Mouse (Mus musculus) liver, adult 2 months (tissue): ENCODE data around the gene Catsperd. TPM values are rescaled to one million over a fixed set of nuclear protein-coding genes. Genes with fewer than 3 reads are reported as not detected.

Source experiments
- DNase-seq: peaks from one replicate; pipeline ENCODE4 v3.0.0-alpha.2; 2011; ENCODE audit warnings: low read depth, low spot score; ENCODE audit errors: extremely low read depth
- H3K27ac ChIP-seq: fragments of 200-500 bp; replicated peaks from 2 replicates; pipeline ENCODE4 v1.5.1; 2012; ENCODE audit warnings: low read depth, mild to moderate bottlenecking, control low read depth, inconsistent platforms, low read length; ENCODE audit not compliant: insufficient read depth
- H3K27me3 ChIP-seq: fragments of 200-500 bp; 2 replicates; pipeline ENCODE4 v1.6.1; 2012; ENCODE audit warnings: mild to moderate bottlenecking, moderate library complexity, low read length, inconsistent platforms; ENCODE audit not compliant: control insufficient read depth, insufficient read depth
- H3K36me3 ChIP-seq: fragments of 200-500 bp; 2 replicates; pipeline ENCODE4 v1.6.1; 2012; ENCODE audit warnings: low read length, inconsistent platforms; ENCODE audit not compliant: control insufficient read depth, insufficient read depth
- H3K4me1 ChIP-seq: fragments of 200-500 bp; 2 replicates; pipeline ENCODE4 v1.6.1; 2011; ENCODE audit warnings: low read length; ENCODE audit not compliant: control insufficient read depth, insufficient read depth
- H3K4me3 ChIP-seq: fragments of 200-500 bp; 2 replicates; pipeline ENCODE4 v1.5.1; 2011; ENCODE audit warnings: low read depth, mild to moderate bottlenecking, control low read depth, low read length, moderate library complexity; ENCODE audit not compliant: insufficient read depth
- H3K79me2 ChIP-seq: fragments of 200-500 bp; 2 replicates; pipeline ENCODE4 v1.6.1; 2012; ENCODE audit warnings: inconsistent platforms, mild to moderate bottlenecking, low read length, moderate library complexity; ENCODE audit not compliant: control insufficient read depth, insufficient read depth
- H3K9ac ChIP-seq: fragments of 200-500 bp; 2 replicates; pipeline ENCODE4 v1.6.1; 2012; ENCODE audit warnings: low read depth, mild to moderate bottlenecking, control low read depth, inconsistent platforms, low read length
- CTCF ChIP-seq: fragments of 200-500 bp; IDR thresholded peaks from 2 replicates; pipeline ENCODE4 v1.5.1; 2011; ENCODE audit warnings: low read depth, low read length, control low read depth
- POLR2A ChIP-seq: fragments of 200-500 bp; IDR thresholded peaks from 2 replicates; pipeline ENCODE4 v1.6.1; 2011; ENCODE audit warnings: low read length, control low read depth; ENCODE audit not compliant: insufficient read depth; ENCODE audit errors: extremely low read depth
- WGBS: fragments of 180-500 bp; shearing (Covaris S2); methylation state at CpG from one replicate; pipeline ENCODE4 v1.1.7; 2018; 5-methylcytosine and 5-hydroxymethylcytosine counted together
- polyA plus RNA-seq: library from polyadenylated mRNA; depleted of rRNA; stranded (reverse); fragments of >200 nt; gene quantifications from 2 replicates; pipeline ENCODE4 v1.2.3, GENCODE M21; 2012; rRNA removed
- total RNA-seq: library from RNA; depleted of rRNA; stranded (reverse); fragments of >200 nt; gene quantifications from 2 replicates; pipeline ENCODE4 v1.2.3, GENCODE M21; 2014; rRNA removed

Gene Catsperd
- total RNA-seq (1.0 and 1.1 TPM in 2 replicates), polyA plus RNA-seq (0.70 and 4.0 TPM in 2 replicates)

DNA sequence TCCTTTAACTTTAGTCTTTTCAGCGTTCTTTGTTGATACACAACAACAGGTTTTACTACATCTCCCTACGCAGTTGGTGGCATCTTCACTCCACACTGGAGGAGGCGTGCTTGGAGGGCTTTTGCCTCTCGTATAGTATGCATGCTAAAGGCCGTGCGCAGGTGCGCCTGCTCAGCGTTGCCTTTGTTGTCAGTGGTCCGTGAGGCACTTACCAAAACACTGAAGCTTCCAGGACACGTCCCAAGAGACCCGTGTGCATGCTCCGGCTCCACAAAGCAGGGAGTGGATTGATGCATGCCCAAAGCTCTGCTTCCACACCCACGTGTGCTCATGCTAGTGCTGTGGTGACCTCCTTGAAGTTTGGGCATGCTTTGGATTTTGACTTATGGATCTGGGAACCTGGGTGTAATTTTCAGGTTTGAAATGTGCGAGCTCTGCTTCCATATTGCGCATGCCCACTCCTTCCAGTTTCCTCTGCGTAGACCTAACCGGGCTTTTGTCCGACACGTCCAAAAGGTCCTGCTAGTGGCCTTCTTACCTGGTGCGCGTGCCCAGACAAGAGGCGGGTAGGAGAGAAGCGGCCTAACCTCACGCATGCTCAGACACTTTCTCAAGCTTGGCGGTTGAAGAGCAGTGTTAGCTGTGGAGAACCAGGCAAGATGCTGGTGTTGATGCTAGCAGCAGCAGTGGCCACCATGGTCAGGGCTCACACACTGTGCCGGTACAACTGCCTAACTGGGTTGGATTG lies at the start of gene Catsperd:
Catsperd (plus strand) TSS at position 614 of the 748 bp plus-strand sequence.
- 20% methylated on average over 26 of the region's 26 CpGs for WGBS
- Histone ChIP-seq H3K27me3 (no peaks in the 10 kb centered on the region), H3K9ac (peak within 1 kb of the TSS; percentile 36), H3K4me1 (peaks cover 10% of the 10 kb centered on the region; the same call in 1 of the 2 replicates), H3K4me3 (peak within 1 kb of the TSS; percentile 86), H3K36me3 (no peaks in the 10 kb centered on the region), H3K27ac (peak within 1 kb of the TSS; percentile 87), H3K79me2 (peaks cover 15% of the 10 kb centered on the region)
- DNase-seq: peak; percentile 61
- TF ChIP-seq POLR2A (no peak), CTCF (no peak)

DNA sequence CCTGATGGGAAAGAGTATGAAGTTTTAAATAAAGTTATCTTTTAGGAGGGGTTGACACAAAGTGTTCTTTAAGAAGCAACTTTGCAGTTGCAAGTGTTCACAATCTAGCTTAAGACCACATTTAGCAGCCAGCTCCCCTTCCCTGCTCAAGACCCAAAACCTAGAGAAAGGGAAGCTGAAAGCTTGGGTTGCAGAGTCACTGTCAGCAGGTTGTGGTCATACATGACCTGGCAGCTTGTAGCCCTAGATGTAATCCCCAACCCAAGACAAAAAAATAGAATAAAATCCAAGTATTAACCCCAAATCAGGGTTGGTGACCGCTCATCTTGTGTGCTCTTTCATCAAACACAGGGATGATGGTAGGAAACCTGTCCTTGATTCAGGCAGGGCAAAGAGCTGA lies 44.9 kb upstream of the Catsperd start:
- WGBS: 31% methylated on average over 1 of the region's 1 CpGs
- H3K4me1 ChIP-seq: peaks cover 22% of the 10 kb centered on the region
- DNase-seq: no peak
- H3K36me3 ChIP-seq: peaks cover 26% of the 10 kb centered on the region
- peak overlapping the region; percentile 78 for H3K4me3 ChIP-seq
- peak overlapping the region; percentile 92 for H3K27ac ChIP-seq
- TF ChIP-seq POLR2A (no peak), CTCF (no peak)
- H3K27me3 ChIP-seq: no peaks in the 10 kb centered on the region
- H3K79me2 ChIP-seq: peaks cover 51% of the 10 kb centered on the region
- peak overlapping the region; percentile 85 for H3K9ac ChIP-seq

DNA sequence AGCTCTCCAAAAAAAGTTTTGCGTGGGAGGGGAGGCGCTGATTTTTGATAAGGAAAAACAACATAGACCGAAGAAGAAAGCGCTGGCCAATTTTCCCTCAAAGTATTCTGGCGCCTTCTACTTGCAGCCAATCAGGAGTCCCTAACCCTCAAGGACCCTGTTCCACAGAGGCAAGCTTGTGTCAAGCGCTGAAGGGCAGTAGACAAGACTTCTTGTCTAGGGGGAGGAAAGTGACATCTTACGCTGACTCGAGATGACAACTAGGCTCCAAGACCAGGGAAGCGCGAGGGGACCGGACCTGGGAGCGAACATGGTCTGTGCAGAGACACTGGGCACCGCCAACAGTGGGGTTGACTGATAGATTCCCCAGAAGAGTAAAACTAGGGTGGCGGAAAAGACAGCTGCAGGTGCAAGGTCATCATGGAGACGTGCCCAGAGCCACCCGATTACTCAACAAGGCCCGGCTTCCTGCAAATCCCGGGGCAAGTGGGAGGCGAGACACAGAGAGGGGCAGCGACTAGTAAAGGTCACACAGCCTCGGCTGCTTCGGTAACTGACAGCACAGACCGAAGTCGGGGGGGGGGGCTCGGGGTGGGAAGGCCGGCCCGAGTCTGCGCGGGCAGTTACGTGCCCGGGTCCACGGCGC lies 44.2 kb upstream of the Catsperd start:
- Histone ChIP-seq H3K4me3 (peak overlapping the region; percentile 78), H3K4me1 (peaks cover 25% of the 10 kb centered on the region), H3K9ac (peak overlapping the region; percentile 85), H3K27me3 (no peaks in the 10 kb centered on the region), H3K36me3 (peaks cover 23% of the 10 kb centered on the region; the same call in 1 of the 2 replicates), H3K27ac (peak overlapping the region; percentile 92), H3K79me2 (peaks cover 55% of the 10 kb centered on the region)
- under 1% methylated on average over 33 of the region's 33 CpGs for WGBS
- DNase-seq: peak; percentile 74
- TF ChIP-seq POLR2A (no peak), CTCF (no peak)

DNA sequence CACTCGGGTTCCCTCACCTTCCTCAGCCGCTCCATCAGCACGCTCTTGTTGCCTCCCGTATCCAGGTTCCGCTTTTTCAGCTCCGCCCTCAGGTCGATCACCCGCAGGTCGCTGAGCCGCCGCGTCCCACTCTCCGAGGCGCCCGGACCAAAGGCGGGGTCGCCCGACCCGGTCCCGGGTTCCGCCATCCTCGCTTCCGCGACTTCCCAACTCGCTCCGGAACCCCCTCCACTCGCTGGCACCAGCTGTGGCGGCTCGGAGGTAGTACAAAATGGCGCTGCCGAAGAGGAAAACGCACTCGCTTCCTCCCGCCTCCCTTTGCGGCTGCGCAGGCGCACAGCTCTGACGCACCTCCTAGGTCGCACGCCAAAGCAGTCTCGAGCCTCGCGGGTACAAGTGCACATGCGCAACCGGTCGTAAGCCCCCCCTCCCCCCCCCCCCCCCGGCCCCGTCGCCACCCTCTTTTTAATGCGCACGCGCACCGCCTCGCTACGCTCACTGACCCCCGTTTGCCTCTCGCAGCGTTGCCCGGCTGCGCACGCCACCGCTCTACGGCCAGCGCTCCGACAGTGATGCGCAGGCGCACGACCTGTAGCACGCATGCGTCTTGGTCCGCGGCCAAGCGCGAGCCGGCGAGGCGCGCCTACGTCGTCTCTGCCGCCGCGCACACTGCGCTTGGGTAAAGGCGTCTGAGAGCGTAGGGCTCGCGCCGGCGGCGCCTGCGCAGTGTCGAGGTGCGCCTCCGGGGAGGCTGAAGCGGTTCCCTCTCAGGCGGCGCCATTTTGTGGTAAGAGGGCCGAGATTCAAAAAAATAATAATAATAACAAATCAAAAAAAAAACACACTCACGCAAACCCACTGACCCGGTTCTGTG lies 43.4 kb upstream of the Catsperd start, which contains the start of the genes Safb2 and Safb:
Safb2 (minus strand) TSS at position 329 of the 874 bp plus-strand sequence.
Safb (plus strand) TSS at position 569 of the 874 bp plus-strand sequence.
- under 1% methylated on average over 101 of the region's 101 CpGs for WGBS
- peaks cover 25% of the 10 kb centered on the region; the same call in 1 of the 2 replicates for H3K36me3 ChIP-seq
- peaks cover 25% of the 10 kb centered on the region for H3K4me1 ChIP-seq

DNA sequence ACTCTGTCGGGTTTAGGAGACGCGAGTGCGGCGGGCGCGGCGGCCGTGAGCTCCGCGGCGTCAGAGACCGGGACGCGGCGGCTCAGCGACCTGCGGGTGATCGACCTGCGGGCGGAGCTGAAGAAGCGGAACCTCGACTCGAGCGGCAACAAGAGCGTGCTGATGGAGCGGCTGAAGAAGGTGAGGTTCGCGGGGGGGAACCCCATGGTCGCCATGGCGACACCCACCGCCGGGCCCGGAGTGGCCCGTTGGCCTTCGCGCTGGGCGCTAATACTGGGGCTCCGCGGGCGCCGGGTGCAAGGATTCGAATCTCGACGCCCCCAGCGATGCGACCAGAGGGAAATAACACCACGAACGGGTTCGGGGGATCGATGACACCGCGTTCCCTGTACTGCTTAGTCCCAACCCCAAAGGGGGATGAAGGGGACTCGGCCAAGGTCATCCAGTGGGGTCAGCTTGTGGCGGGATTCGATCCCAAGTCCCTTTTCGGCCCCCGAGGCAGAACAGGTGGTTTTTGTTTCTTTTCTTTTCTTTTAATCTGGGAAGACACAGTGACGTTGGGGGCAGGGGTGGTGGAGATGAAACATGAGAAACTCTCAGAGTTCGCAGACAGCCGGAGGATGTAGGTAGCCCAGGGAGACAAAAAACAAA lies 42.6 kb upstream of the Catsperd start:
- Histone ChIP-seq H3K79me2 (peaks cover 68% of the 10 kb centered on the region), H3K4me3 (peak overlapping the region; percentile 86), H3K4me1 (peaks cover 25% of the 10 kb centered on the region), H3K27me3 (no peaks in the 10 kb centered on the region), H3K36me3 (peaks cover 23% of the 10 kb centered on the region; the same call in 1 of the 2 replicates), H3K27ac (peak overlapping the region; percentile 82), H3K9ac (peak overlapping the region; percentile 90)
- DNase-seq: peak; percentile 30
- TF ChIP-seq CTCF (no peak), POLR2A (no peak)
- under 1% methylated on average over 61 of the region's 61 CpGs for WGBS

More for the DNA sequence above, 43.4 kb upstream of the Catsperd start, which contains the start of the genes Safb2 and Safb:
- DNase-seq: peak; percentile 90
- no peaks in the 10 kb centered on the region for H3K27me3 ChIP-seq
- peak within 1 kb of the TSS; percentile 86 for H3K4me3 ChIP-seq
- peak within 1 kb of the TSS; percentile 90 for H3K9ac ChIP-seq
- TF ChIP-seq POLR2A: peak; percentile 81
- TF ChIP-seq CTCF: no peak
- peaks cover 60% of the 10 kb centered on the region for H3K79me2 ChIP-seq
- peak within 1 kb of the TSS; percentile 92 for H3K27ac ChIP-seq
